Mouse (Mus musculus): ENCODE results near the gene Wwc2. TPM values are rescaled to one million over a fixed set of nuclear protein-coding genes. Genes with fewer than 3 reads are reported as not detected.
A peak's percentile ranks its signal among the peaks of the same experiment; 100 is the strongest.
"Not testable (repeated sequence)": the region's sequence is repeated elsewhere in the genome, so short reads cannot be mapped to it uniquely, and the experiment has no call there.

Wwc2 gene
- total RNA-seq, 2 experiments from 2014 or later = 5.1 to 6.7 TPM

- peak; percentile 65 for DNase-seq (ENCODE audit: low spot score)
These were observed 138.8 kb downstream of the Wwc2 start for GRCm38 (mm10) chr8:47851824-47852502.

DNA sequence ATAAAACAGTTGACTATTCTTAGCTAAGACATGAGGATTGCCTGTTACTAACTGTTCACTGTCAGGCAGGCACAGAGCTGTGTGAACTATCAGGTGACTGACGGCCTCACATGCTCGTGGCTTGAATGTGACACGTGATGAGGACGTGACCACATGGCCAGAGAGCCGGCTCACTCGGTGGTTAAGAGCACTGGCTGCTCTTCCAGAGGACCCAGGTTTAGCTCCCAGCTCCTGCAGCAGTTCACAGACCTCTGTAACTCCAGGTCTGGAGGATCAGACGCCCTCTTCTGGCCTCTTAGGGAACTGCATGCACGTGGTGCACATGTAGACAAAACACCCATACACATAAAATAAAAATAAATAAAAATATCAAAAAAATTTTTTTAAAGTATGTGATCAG lies 140.9 kb downstream of the Wwc2 start:
- DNase-seq (ENCODE audit: low spot score) = no peak

DNA sequence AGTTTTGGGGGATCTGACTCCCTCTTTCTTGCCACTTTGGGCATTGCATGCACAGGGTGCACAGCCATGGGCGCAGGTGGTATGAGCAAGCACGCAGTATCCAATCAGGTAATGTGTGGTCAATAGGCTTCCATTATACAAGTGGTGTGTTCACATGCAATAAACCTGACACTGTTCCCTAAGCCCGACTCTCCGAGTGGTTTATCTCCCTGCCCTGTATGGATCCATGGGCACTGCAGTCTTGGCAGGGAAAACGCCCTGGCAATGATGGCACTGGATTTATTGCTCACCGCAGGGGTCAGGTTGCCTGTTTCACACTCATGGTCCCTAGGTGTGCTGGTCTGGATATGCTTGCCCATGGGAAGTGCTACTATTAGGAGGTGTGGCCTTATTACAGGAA lies 142.8 kb downstream of the Wwc2 start:
- no peak for DNase-seq (ENCODE audit: low spot score)

- no peak for DNase-seq (ENCODE audit: low spot score)
These were observed 143.6 kb downstream of the Wwc2 start for GRCm38 (mm10) chr8:47847161-47847560.

GRCm38 (mm10) chr8:47845956-47846355 lies 144.8 kb downstream of the Wwc2 start:
- DNase-seq (ENCODE audit: low spot score) = no peak

DNA sequence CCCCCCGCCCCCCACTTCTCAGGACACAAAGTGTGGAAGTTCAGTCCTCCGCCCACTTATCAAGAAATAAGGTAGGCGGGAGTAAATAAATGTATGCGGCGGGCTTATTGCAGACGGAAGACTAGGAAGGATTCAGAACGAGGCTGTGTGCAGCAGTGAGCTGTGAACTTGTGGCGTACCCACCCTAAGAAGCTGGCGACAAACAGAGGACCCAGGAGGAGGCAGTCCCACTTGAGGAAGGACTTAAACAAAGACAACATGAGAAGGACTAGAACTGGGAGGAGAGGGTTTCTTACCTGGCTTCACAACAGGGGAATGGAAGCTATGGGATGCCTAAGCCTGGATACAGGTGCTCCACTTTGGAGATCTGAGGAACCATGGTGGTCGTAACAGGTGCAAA lies 147.1 kb downstream of the Wwc2 start:
- no peak for DNase-seq (ENCODE audit: low spot score)

DNA sequence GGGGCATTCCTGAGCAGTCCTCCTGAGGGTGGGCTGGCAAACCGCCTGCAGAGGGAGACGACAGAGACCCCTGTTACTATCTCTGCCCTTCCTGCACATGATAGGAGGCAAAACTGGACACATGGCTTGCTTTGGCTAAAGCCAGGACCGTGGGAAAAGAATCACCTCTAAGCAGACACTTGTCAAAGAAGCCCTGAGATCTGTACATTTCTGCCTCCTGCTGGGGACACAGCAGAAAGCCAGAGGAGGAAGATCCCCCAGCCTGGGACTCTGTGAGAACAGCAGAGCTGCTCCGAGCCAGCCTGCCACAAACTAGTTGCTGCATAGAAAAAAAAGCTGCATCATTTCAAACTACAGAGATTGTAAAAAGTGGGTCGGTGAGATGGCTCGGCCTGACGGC lies 147.7 kb downstream of the Wwc2 start:
- no peak for DNase-seq (ENCODE audit: low spot score)

GRCm38 (mm10) chr8:47833944-47834343 lies 156.8 kb downstream of the Wwc2 start:
- DNase-seq (ENCODE audit: low spot score) = no peak

GRCm38 (mm10) chr8:47832616-47833015 lies 158.1 kb downstream of the Wwc2 start:
- DNase-seq (ENCODE audit: low spot score) = no peak

DNA sequence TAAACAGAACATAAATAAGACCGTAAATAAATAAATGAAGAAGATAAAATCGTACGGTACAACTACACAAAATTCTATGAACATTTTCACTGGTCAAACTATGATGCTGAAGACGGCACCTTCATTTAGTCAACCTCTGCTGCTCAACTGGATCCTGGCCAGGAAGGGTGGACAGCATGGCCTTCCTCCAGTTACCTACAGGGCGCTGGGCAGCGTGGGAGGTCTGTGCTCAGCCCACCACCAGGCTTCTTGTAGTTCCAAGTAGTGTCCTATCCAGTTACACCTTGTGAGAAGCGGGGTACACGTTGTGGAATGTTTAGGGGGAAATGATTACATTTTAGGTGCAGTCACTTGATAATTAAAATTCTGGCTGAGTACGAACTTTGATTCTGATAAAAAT lies 163.8 kb downstream of the Wwc2 start:
- DNase-seq (ENCODE audit: low spot score) = no peak

GRCm38 (mm10) chr8:47825596-47825995 lies 165.1 kb downstream of the Wwc2 start:
- no peak for DNase-seq (ENCODE audit: low spot score)

DNA sequence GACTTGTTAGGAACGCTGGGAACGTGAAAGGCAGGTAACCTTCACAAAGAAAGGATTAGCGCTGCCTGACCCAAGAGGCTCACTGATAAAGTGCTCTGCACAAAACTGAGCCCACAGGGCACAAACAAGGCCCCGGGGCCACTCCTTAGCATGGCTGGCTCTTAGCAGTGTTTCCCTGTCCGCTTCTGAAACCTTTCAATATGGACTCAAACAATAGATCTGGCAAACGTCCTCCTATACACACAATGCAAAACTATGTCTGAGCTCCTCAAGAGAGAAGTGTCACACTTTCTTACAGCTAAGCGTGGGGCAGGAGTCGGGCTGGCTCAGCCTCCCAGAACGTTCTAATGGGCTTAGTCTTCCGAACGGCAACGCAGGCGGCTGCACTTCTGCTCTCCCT lies 166.5 kb downstream of the Wwc2 start, which contains the start of gene Cldn22:
Cldn22 (plus strand) TSS at position 301 of the 400 bp plus-strand sequence.
- no peak for DNase-seq (ENCODE audit: low spot score)

- DNase-seq (ENCODE audit: low spot score) = no peak
These were observed 166.9 kb downstream of the Wwc2 start for GRCm38 (mm10) chr8:47823777-47824176.

- DNase-seq (ENCODE audit: low spot score) = not testable (repeated sequence)
These were observed 168.2 kb downstream of the Wwc2 start for GRCm38 (mm10) chr8:47822541-47822940.

GRCm38 (mm10) chr8:47821843-47822242 lies 168.9 kb downstream of the Wwc2 start, which contains the start of gene Cldn24:
Cldn24 (plus strand) TSS chr8:47822143.
- no peak for DNase-seq (ENCODE audit: low spot score)

DNA sequence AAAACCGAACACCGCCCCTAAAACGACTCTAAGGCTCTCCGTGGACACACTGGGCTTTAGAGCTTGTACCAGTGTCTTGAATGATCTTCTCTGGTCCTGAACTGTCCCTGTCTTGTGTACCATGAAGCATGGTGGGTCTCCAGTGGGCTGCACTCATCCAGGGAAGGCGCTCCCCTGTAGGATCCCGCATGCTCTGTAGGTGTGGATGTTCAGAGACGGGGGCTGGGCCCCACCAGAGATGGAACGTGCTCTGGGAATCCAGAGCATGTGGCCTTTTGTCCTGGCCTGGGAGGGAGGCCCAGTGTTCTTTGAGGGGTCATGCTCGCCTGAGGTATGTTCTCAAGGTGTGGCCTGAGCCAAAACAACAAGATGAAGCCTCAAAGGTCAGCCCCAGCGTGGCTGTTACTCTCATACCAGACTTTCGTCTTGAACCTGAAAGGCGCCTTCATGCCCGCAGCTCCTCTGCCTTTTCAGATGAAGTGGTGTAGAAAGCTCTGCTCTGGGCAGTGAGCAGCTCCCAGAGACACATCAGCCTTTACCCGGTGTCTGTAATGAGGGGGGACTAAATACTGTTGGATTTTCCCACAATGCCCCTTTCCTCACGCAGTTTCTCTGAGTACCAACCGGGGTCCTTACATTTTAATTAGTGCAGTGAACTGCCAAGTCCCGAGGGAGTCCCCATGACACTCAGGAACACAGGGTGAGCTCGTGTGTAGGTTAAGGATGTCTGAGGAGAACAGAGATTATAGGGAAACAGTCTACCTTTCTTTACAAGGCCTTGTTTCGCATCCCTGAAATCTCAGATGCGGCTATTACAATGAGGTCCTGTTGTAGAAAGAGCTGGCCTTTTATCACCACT lies 169.6 kb downstream of the Wwc2 start:
- no peak for DNase-seq (ENCODE audit: low spot score)

GRCm38 (mm10) chr8:47819034-47819433 lies 171.7 kb downstream of the Wwc2 start:
- no peak for DNase-seq (ENCODE audit: low spot score)

GRCm38 (mm10) chr8:47811221-47811620 lies 179.5 kb downstream of the Wwc2 start:
- no peak for DNase-seq (ENCODE audit: low spot score)

GRCm38 (mm10) chr8:47810666-47811015 lies 180.1 kb downstream of the Wwc2 start:
- DNase-seq (ENCODE audit: low spot score) = no peak

- no peak for DNase-seq (ENCODE audit: low spot score)
These were observed 180.6 kb downstream of the Wwc2 start for GRCm38 (mm10) chr8:47809970-47810665.

DNA sequence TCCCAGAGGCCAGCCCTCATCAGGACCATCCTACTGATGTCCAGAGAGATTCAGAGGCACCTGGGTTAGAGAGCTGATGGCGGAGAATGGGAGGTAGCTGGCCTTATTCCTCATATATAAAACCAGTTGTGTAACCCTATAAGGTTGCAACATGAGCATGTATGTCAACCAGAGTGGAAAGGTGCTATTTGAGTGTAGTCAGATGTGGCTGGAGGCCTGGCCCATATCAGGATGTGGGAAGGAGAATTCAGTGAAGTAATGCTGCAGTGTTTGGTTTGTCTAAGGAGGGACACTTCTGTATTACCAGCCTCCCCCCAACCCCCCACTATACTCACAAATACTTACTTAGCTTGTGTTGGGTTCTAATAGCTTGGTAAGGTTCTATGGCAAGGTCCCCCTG lies 186.5 kb downstream of the Wwc2 start:
- DNase-seq (ENCODE audit: low spot score) = no peak

- DNase-seq (ENCODE audit: low spot score) = no peak
These were observed 188.4 kb downstream of the Wwc2 start for GRCm38 (mm10) chr8:47802349-47802748.

Measured in gastrocnemius, adult 18-20 months (tissue).